Mouse (Mus musculus): ENCODE results near the gene Eloa. TPM values are rescaled to one million over a fixed set of nuclear protein-coding genes. Genes with fewer than 3 reads are reported as not detected.
A peak's percentile ranks its signal among the peaks of the same experiment; 100 is the strongest.
"Not testable (repeated sequence)": the region's sequence is repeated elsewhere in the genome, so short reads cannot be mapped to it uniquely, and the experiment has no call there.

The Eloa gene
- polyA plus RNA-seq, 1 experiment from 2014 or later = 79.3 TPM

DNA sequence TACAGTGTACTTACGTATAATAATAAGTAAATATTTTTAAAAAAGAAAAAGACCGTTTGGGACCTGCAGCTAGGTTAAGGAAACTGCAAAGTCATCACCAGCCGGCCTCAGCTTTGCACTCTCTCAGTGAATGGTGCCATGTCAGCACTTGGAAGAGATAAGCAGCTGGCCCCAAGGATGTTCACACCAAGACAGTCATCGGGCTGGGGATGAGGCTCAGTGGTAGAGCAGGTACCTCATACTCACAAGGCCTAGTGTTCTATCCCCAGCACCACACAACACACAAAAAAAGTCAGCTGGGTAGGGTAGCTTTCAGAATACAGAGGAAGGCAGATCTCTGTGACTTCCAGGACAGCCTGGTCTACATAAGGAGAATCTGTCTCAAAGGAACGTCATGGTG, 36.4 kb downstream of the Eloa start:
- Histone ChIP-seq H3K27ac (no peak overlapping the region), H3K36me3 (ENCODE audit: inconsistent target) (no peaks in the 10 kb centered on the region), H3K79me2 (ENCODE audit: inconsistent target) (peaks cover 13% of the 10 kb centered on the region; the same call in 1 of the 2 replicates), H3K4me3 (ENCODE audit: inconsistent target) (no peak overlapping the region)
- 75% methylated on average over 5 of the region's 5 CpGs for WGBS (ENCODE audit: missing documents)

- 92% methylated on average over 5 of the region's 5 CpGs for WGBS (ENCODE audit: missing documents)
- H3K36me3 ChIP-seq (ENCODE audit: inconsistent target) = no peaks in the 10 kb centered on the region
- peaks cover 13% of the 10 kb centered on the region; the same call in 1 of the 2 replicates for H3K79me2 ChIP-seq (ENCODE audit: inconsistent target)
- H3K27ac ChIP-seq = no peak overlapping the region
- H3K4me3 ChIP-seq (ENCODE audit: inconsistent target) = no peak overlapping the region
These were observed 37.0 kb downstream of the Eloa start for GRCm38 (mm10) chr4:135984556-135984955.

- Histone ChIP-seq H3K36me3 (ENCODE audit: inconsistent target) (peaks cover 9% of the 10 kb centered on the region; the same call in 1 of the 2 replicates), H3K4me3 (ENCODE audit: inconsistent target) (no peak overlapping the region), H3K27ac (peak overlapping the region; percentile 25), H3K79me2 (ENCODE audit: inconsistent target) (peaks cover 11% of the 10 kb centered on the region; the same call in 1 of the 2 replicates)
- WGBS (ENCODE audit: missing documents) = 53% methylated on average over 7 of the region's 7 CpGs
These were observed 40.0 kb downstream of the Eloa start for GRCm38 (mm10) chr4:135981524-135982063.

GRCm38 (mm10) chr4:135980223-135980622, 41.3 kb downstream of the Eloa start:
- not testable (repeated sequence) for H3K4me3 ChIP-seq (ENCODE audit: inconsistent target); H3K27ac ChIP-seq; H3K36me3 ChIP-seq (ENCODE audit: inconsistent target); H3K79me2 ChIP-seq (ENCODE audit: inconsistent target)
- 96% methylated on average over 2 of the region's 5 CpGs for whole genome bisulfite sequencing (ENCODE audit: missing documents)

DNA sequence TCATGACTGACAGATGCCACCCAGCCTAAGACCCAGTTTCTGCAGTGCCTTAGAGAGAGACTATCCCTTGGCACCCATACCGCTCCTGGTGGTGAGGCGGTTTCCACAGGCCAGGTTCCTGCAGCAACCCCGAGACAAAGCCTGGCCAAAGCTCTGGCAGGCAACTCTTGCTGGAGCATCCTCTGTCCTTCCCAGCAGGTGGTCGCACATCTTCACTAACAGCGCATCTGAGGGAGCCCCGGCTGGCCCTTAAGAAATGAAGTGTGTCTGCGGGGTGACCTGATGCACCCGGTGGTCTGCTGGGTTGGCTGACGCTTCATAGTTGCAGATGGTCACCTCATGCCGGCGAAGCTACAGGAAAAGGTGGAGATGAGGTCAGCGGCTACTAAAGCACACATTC, 45.4 kb downstream of the Eloa start:
- no peak overlapping the region for H3K27ac ChIP-seq
- 94% methylated on average over 12 of the region's 12 CpGs for WGBS (ENCODE audit: missing documents)

DNA sequence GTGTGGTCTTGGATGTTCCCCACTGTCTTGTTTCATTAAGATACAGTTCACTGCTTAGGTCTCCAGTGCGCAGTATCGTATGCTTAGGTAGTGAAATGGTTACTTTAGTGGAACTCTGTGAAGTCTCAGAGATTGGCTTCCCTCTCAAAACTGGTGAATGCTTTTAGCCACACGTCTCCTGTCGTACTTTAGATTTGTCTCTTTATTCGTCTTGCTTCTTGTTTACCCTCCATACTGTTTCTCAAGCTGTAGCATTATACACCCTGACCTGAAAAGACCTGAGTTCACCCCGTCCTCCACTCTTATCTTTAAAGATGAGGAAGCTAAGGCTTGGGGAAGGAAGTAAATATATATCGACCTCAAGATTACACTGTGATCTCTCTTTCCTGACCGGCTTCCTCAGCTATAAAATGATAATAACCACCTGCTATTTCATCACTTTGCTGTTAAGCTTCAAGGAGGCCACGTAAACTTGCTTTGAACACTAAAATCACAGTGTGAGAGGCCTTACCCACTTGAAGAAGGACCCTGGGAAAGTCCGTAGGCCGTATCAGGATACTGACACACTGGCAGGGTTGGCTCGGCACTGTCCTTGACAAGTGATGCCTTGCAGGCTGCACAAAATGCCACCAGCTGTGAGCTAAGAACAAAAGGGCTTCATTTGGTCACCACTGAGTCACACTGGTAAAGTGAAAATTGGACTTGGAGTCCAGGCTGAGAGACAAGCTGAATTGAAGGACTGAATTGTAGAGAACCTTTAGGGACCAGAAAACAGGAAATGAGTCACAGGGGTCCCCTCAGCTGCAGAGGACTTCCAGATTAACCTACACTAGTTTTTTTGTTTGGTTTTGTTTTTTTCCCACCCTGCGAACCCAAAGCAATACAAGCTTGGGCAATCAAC, 48.4 kb downstream of the Eloa start:
- Histone ChIP-seq H3K27ac (peak overlapping the region; percentile 59), H3K4me3 (ENCODE audit: inconsistent target) (peak overlapping the region; percentile 80), H3K79me2 (ENCODE audit: inconsistent target) (peaks cover 27% of the 10 kb centered on the region), H3K36me3 (ENCODE audit: inconsistent target) (peaks cover 17% of the 10 kb centered on the region)
- WGBS (ENCODE audit: missing documents) = 16% methylated on average over 13 of the region's 13 CpGs

More for the DNA sequence above, 45.4 kb downstream of the Eloa start:
- Histone ChIP-seq H3K79me2 (ENCODE audit: inconsistent target) (peaks cover 17% of the 10 kb centered on the region), H3K4me3 (ENCODE audit: inconsistent target) (no peak overlapping the region), H3K36me3 (ENCODE audit: inconsistent target) (peaks cover 9% of the 10 kb centered on the region; the same call in 1 of the 2 replicates)

DNA sequence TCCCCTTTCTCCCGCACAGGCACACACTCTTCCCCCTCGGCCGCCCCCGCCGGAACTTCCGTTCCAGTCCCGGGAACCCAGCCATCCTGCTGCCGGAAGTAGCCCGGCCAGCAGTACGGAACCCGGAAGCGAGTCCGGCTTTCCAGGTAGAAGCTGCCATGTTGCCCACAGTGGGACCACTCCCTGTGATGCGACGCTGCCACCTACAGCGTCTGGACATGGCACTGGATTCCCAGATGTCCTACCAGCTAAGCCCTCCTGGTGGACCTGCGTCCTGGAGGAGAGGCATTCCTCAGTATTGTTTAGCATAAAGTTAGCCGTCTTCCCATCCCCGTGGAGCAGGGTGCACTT, 49.0 kb downstream of the Eloa start, which contains the start of gene Lypla2:
TSS of gene Lypla2 (minus strand) at position 71 of the 351 bp plus-strand sequence.
- peak within 1 kb of the TSS; percentile 59 for H3K27ac ChIP-seq
- H3K79me2 ChIP-seq (ENCODE audit: inconsistent target) = peaks cover 27% of the 10 kb centered on the region
- peak within 1 kb of the TSS; percentile 80 for H3K4me3 ChIP-seq (ENCODE audit: inconsistent target)
- WGBS (ENCODE audit: missing documents) = 4% methylated on average over 19 of the region's 19 CpGs
- H3K36me3 ChIP-seq (ENCODE audit: inconsistent target) = peaks cover 17% of the 10 kb centered on the region

- H3K36me3 ChIP-seq (ENCODE audit: inconsistent target) = peaks cover 17% of the 10 kb centered on the region
- H3K79me2 ChIP-seq (ENCODE audit: inconsistent target) = peaks cover 27% of the 10 kb centered on the region
- peak overlapping the region; percentile 80 for H3K4me3 ChIP-seq (ENCODE audit: inconsistent target)
- under 1% methylated on average over 35 of the region's 35 CpGs for WGBS (ENCODE audit: missing documents)
- H3K27ac ChIP-seq = peak overlapping the region; percentile 59
These were observed 49.6 kb downstream of the Eloa start for GRCm38 (mm10) chr4:135971805-135972555.

DNA sequence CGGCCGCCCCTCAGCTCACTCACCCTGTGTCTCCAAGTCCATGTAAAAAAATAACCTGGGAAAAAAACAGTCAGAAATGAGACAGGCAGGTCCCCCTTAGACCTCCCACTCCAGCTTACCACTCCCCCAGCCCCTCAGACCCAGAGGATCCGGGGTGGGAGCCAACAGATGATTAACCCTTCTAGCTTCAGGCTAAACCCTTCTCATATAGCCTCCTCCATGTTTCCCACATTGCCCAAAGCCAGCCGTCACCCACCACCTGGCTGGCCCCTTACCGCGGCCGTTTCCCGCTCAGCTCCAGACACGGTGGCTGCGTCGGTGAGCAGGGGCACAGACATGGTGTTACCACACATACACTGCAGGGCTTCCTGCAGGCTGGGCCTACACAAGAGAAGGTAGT, 51.0 kb downstream of the Eloa start:
- peaks cover 17% of the 10 kb centered on the region for H3K36me3 ChIP-seq (ENCODE audit: inconsistent target)
- WGBS (ENCODE audit: missing documents) = 96% methylated on average over 11 of the region's 11 CpGs

DNA sequence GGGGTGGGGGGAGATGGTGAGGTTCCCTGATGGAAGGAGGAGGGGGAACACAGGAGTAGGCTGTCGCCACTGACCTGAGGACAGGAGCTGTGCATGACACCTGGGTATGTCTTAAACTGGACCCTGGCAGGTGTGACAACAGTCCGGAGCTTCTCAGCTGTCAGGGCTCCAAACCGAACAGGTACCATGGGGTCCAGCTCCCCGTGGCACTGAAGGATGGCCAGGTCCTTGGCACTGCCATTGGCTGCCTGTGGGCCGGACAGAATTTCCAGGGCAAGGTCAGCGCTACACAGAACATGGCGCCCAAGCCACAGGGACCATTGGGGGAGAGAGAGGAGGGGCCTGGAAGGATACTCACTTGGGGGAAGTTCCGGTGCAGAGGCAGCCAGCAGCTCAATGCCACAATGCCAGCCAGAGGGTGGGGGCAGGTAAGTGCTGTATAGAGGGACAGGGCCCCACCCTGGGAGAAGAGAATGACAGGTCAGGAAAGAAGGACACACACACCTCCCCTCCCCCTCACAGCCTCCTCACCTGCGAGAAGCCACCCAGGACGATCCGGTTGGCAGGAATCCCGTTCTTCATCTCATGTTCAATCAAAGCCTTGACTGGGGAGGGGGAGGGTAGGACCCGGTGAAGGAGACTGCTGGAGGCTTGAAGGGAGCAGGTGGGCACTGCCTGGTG, 52.4 kb downstream of the Eloa start:
- peaks cover 27% of the 10 kb centered on the region for H3K79me2 ChIP-seq (ENCODE audit: inconsistent target)
- WGBS (ENCODE audit: missing documents) = 93% methylated on average over 13 of the region's 13 CpGs
- H3K27ac ChIP-seq = no peak overlapping the region
- peaks cover 17% of the 10 kb centered on the region for H3K36me3 ChIP-seq (ENCODE audit: inconsistent target)
- no peak overlapping the region for H3K4me3 ChIP-seq (ENCODE audit: inconsistent target)

More for the DNA sequence above, 51.0 kb downstream of the Eloa start:
- no peak overlapping the region for H3K4me3 ChIP-seq (ENCODE audit: inconsistent target)
- H3K79me2 ChIP-seq (ENCODE audit: inconsistent target) = peaks cover 27% of the 10 kb centered on the region
- H3K27ac ChIP-seq = no peak overlapping the region

GRCm38 (mm10) chr4:135968271-135968869, 53.2 kb downstream of the Eloa start:
- peaks cover 27% of the 10 kb centered on the region for H3K79me2 ChIP-seq (ENCODE audit: inconsistent target)
- no peak overlapping the region for H3K4me3 ChIP-seq (ENCODE audit: inconsistent target)
- H3K27ac ChIP-seq = no peak overlapping the region
- peaks cover 17% of the 10 kb centered on the region for H3K36me3 ChIP-seq (ENCODE audit: inconsistent target)
- 97% methylated on average over 15 of the region's 19 CpGs for WGBS (ENCODE audit: missing documents)

DNA sequence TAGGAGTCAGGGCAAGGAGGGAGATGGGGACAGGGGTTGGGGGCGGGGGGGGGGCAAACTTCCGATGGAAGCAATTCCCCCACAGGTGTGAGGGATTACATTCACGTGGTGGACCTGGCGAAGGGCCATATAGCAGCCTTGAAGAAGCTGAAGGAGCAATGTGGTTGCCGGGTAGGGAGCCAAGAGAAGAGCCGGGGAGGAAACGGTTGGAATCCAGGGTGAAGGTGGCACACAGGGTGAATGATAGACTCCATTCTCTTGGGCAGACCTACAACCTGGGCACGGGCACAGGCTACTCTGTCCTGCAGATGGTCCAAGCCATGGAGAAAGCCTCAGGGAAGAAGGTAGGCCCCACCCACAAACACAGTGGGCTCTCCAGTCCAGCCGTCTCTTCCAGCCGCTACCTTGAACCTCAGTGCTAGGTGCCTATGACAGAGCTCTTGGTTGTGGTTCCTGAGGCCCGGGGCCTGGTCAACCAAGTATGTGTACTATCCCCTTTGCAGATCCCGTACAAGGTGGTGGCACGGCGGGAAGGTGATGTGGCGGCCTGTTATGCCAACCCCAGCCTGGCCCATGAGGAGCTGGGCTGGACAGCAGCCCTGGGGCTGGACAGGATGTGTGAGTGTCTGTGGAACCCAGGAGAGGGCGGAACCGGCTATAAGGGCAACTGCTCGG, 54.3 kb downstream of the Eloa start:
- H3K79me2 ChIP-seq (ENCODE audit: inconsistent target) = peaks cover 20% of the 10 kb centered on the region
- WGBS (ENCODE audit: missing documents) = 92% methylated on average over 18 of the region's 18 CpGs
- H3K4me3 ChIP-seq (ENCODE audit: inconsistent target) = no peak overlapping the region
- peaks cover 17% of the 10 kb centered on the region for H3K36me3 ChIP-seq (ENCODE audit: inconsistent target)
- H3K27ac ChIP-seq = no peak overlapping the region

DNA sequence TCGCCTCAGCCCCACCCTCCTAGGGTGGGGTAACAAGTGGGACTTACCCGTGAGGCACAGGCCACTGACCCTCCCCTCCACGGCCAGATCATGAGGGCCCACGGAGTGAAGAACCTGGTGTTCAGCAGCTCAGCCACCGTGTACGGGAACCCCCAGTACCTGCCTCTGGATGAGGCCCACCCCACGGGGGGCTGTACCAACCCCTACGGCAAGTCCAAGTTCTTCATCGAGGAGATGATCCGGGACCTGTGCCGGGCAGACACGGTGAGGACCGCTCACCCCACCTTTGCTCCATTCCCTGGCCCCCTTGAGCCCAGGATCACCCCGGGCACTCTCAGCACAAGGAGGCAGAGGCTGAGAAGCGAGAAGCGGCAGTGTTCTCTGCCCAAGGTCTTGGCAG, 55.3 kb downstream of the Eloa start:
- Histone ChIP-seq H3K36me3 (ENCODE audit: inconsistent target) (peaks cover 25% of the 10 kb centered on the region), H3K79me2 (ENCODE audit: inconsistent target) (peaks cover 11% of the 10 kb centered on the region), H3K4me3 (ENCODE audit: inconsistent target) (no peak overlapping the region), H3K27ac (no peak overlapping the region)
- WGBS (ENCODE audit: missing documents) = 95% methylated on average over 16 of the region's 16 CpGs
